Mouse (Mus musculus): ENCODE results near the gene Ccni. TPM values are rescaled to one million over a fixed set of nuclear protein-coding genes. Genes with fewer than 3 reads are reported as not detected.

Ccni gene
- polyA plus RNA-seq, 1 experiment from 2014 or later, result 119 TPM

- Histone ChIP-seq H3K27me3 (ENCODE audit: insufficient read depth, low read length) (no peaks in the 10 kb centered on the region), H3K9me3 (replicated peaks; ENCODE audit: low read length) (no peaks in the 10 kb centered on the region), H3K4me2 (ENCODE audit: low read length) (no peak overlapping the region), H3K36me3 (ENCODE audit: insufficient read depth, low read length) (peaks cover 38% of the 10 kb centered on the region), H3K4me1 (replicated peaks; ENCODE audit: insufficient read depth, low read length) (no peaks in the 10 kb centered on the region), H3K27ac (no peak overlapping the region), H3K9ac (ENCODE audit: low read depth, low read length) (no peak overlapping the region), H3K4me3 (replicated peaks; ENCODE audit: low read depth, low read length) (no peak overlapping the region)
- DNase-seq (ENCODE audit: low spot score) (no peak), ATAC-seq (replicated peaks; ENCODE audit: low FRiP score, low read depth) (no peak)
- 89% methylated on average over 6 of the region's 6 CpGs for WGBS
- no peak for TF ChIP-seq CTCF (IDR thresholded peaks at IDR 0.05; ENCODE audit: low read depth)
Observed at GRCm38 (mm10) chr5:93184548-93184947, 21.7 kb downstream of the Ccni start.

- Histone ChIP-seq H3K36me3 (ENCODE audit: insufficient read depth, low read length) (peaks cover 31% of the 10 kb centered on the region), H3K9ac (ENCODE audit: low read depth, low read length) (no peak overlapping the region), H3K4me1 (replicated peaks; ENCODE audit: insufficient read depth, low read length) (no peaks in the 10 kb centered on the region), H3K27ac (no peak overlapping the region), H3K4me2 (ENCODE audit: low read length) (no peak overlapping the region), H3K27me3 (ENCODE audit: insufficient read depth, low read length) (no peaks in the 10 kb centered on the region), H3K4me3 (replicated peaks; ENCODE audit: low read depth, low read length) (no peak overlapping the region), H3K9me3 (replicated peaks; ENCODE audit: low read length) (no peaks in the 10 kb centered on the region)
- no peak for ATAC-seq (replicated peaks; ENCODE audit: low FRiP score, low read depth)
- no peak for TF ChIP-seq CTCF (IDR thresholded peaks at IDR 0.05; ENCODE audit: low read depth)
- no peak for DNase-seq (ENCODE audit: low spot score)
- 62% methylated on average over 6 of the region's 6 CpGs for whole genome bisulfite sequencing
Observed at GRCm38 (mm10) chr5:93183311-93183710, 23.0 kb downstream of the Ccni start.

GRCm38 (mm10) chr5:93180252-93180651 is 26.0 kb downstream of the Ccni start:
- peak; percentile 75 for TF ChIP-seq CTCF (IDR thresholded peaks at IDR 0.05; ENCODE audit: low read depth)
- no peaks in the 10 kb centered on the region for H3K4me1 ChIP-seq (replicated peaks; ENCODE audit: insufficient read depth, low read length)
- H3K27me3 ChIP-seq (ENCODE audit: insufficient read depth, low read length), result no peaks in the 10 kb centered on the region
- H3K4me2 ChIP-seq (ENCODE audit: low read length), result no peak overlapping the region
- DNase-seq (ENCODE audit: low spot score) (peak; percentile 81), ATAC-seq (replicated peaks; ENCODE audit: low FRiP score, low read depth) (peak; percentile 41; the same call in 1 of the 2 replicates)
- no peak overlapping the region for H3K4me3 ChIP-seq (replicated peaks; ENCODE audit: low read depth, low read length)
- no peaks in the 10 kb centered on the region for H3K9me3 ChIP-seq (replicated peaks; ENCODE audit: low read length)
- 52% methylated on average over 2 of the region's 2 CpGs for WGBS
- H3K27ac ChIP-seq, result no peak overlapping the region
- H3K9ac ChIP-seq (ENCODE audit: low read depth, low read length), result no peak overlapping the region
- peaks cover 25% of the 10 kb centered on the region for H3K36me3 ChIP-seq (ENCODE audit: insufficient read depth, low read length)

GRCm38 (mm10) chr5:93178616-93179015 is 27.7 kb downstream of the Ccni start:
- DNase-seq (ENCODE audit: low spot score) (no peak), ATAC-seq (replicated peaks; ENCODE audit: low FRiP score, low read depth) (no peak)
- no peaks in the 10 kb centered on the region for H3K9me3 ChIP-seq (replicated peaks; ENCODE audit: low read length)
- peaks cover 30% of the 10 kb centered on the region for H3K36me3 ChIP-seq (ENCODE audit: insufficient read depth, low read length)
- H3K4me2 ChIP-seq (ENCODE audit: low read length), result no peak overlapping the region
- WGBS, result 79% methylated on average over 6 of the region's 6 CpGs
- no peak overlapping the region for H3K9ac ChIP-seq (ENCODE audit: low read depth, low read length)
- H3K4me3 ChIP-seq (replicated peaks; ENCODE audit: low read depth, low read length), result no peak overlapping the region
- H3K27ac ChIP-seq, result no peak overlapping the region
- H3K4me1 ChIP-seq (replicated peaks; ENCODE audit: insufficient read depth, low read length), result no peaks in the 10 kb centered on the region
- H3K27me3 ChIP-seq (ENCODE audit: insufficient read depth, low read length), result no peaks in the 10 kb centered on the region
- no peak for TF ChIP-seq CTCF (IDR thresholded peaks at IDR 0.05; ENCODE audit: low read depth)

GRCm38 (mm10) chr5:93174675-93175074 is 31.6 kb downstream of the Ccni start:
- WGBS, result 77% methylated on average over 6 of the region's 6 CpGs
- Histone ChIP-seq H3K27ac (no peak overlapping the region), H3K9me3 (replicated peaks; ENCODE audit: low read length) (no peaks in the 10 kb centered on the region), H3K4me3 (replicated peaks; ENCODE audit: low read depth, low read length) (no peak overlapping the region), H3K4me2 (ENCODE audit: low read length) (no peak overlapping the region), H3K27me3 (ENCODE audit: insufficient read depth, low read length) (no peaks in the 10 kb centered on the region), H3K36me3 (ENCODE audit: insufficient read depth, low read length) (peaks cover 49% of the 10 kb centered on the region), H3K4me1 (replicated peaks; ENCODE audit: insufficient read depth, low read length) (no peaks in the 10 kb centered on the region), H3K9ac (ENCODE audit: low read depth, low read length) (no peak overlapping the region)
- no peak for DNase-seq (ENCODE audit: low spot score)
- no peak for TF ChIP-seq CTCF (IDR thresholded peaks at IDR 0.05; ENCODE audit: low read depth)
- no peak for ATAC-seq (replicated peaks; ENCODE audit: low FRiP score, low read depth)

GRCm38 (mm10) chr5:93172536-93172935 is 33.8 kb downstream of the Ccni start:
- DNase-seq (ENCODE audit: low spot score) (no peak), ATAC-seq (replicated peaks; ENCODE audit: low FRiP score, low read depth) (no peak)
- Histone ChIP-seq H3K36me3 (ENCODE audit: insufficient read depth, low read length) (peaks cover 61% of the 10 kb centered on the region), H3K27ac (no peak overlapping the region), H3K9ac (ENCODE audit: low read depth, low read length) (no peak overlapping the region), H3K27me3 (ENCODE audit: insufficient read depth, low read length) (no peaks in the 10 kb centered on the region), H3K9me3 (replicated peaks; ENCODE audit: low read length) (no peaks in the 10 kb centered on the region), H3K4me2 (ENCODE audit: low read length) (no peak overlapping the region), H3K4me1 (replicated peaks; ENCODE audit: insufficient read depth, low read length) (no peaks in the 10 kb centered on the region), H3K4me3 (replicated peaks; ENCODE audit: low read depth, low read length) (no peak overlapping the region)
- no peak for TF ChIP-seq CTCF (IDR thresholded peaks at IDR 0.05; ENCODE audit: low read depth)
- 67% methylated on average over 6 of the region's 6 CpGs for WGBS

- DNase-seq (ENCODE audit: low spot score) (no peak), ATAC-seq (replicated peaks; ENCODE audit: low FRiP score, low read depth) (no peak)
- TF ChIP-seq CTCF (IDR thresholded peaks at IDR 0.05; ENCODE audit: low read depth), result no peak
- Histone ChIP-seq H3K36me3 (ENCODE audit: insufficient read depth, low read length) (peaks cover 64% of the 10 kb centered on the region), H3K9me3 (replicated peaks; ENCODE audit: low read length) (no peaks in the 10 kb centered on the region), H3K9ac (ENCODE audit: low read depth, low read length) (no peak overlapping the region), H3K4me1 (replicated peaks; ENCODE audit: insufficient read depth, low read length) (no peaks in the 10 kb centered on the region), H3K4me3 (replicated peaks; ENCODE audit: low read depth, low read length) (no peak overlapping the region), H3K27ac (no peak overlapping the region), H3K27me3 (ENCODE audit: insufficient read depth, low read length) (no peaks in the 10 kb centered on the region), H3K4me2 (ENCODE audit: low read length) (no peak overlapping the region)
- 94% methylated on average over 15 of the region's 15 CpGs for WGBS
Observed at GRCm38 (mm10) chr5:93171420-93171819, 34.9 kb downstream of the Ccni start.
